Mouse (Mus musculus): ENCODE data around the gene Gm47791.

Gm47791 gene

GRCm38 (mm10) chr1:82787414-82787813 lies 16.4 kb upstream of the Gm47791 start:
- DNase-seq (ENCODE audit: low spot score in 2 of 2) = peak in 1 of 2 experiments; percentile 77

GRCm38 (mm10) chr1:82785546-82785945 lies 14.5 kb upstream of the Gm47791 start:
- no peak for DNase-seq (ENCODE audit: low spot score in 2 of 2)

- no peak for DNase-seq (ENCODE audit: low spot score in 2 of 2)
Observed at GRCm38 (mm10) chr1:82783559-82783958, 12.5 kb upstream of the Gm47791 start.

GRCm38 (mm10) chr1:82779388-82779966 lies 8.4 kb upstream of the Gm47791 start:
- no peak for DNase-seq (ENCODE audit: low spot score in 2 of 2)

GRCm38 (mm10) chr1:82775293-82775692 lies 4.2 kb upstream of the Gm47791 start:
- peak in 1 of 2 experiments; percentile 25 for DNase-seq (ENCODE audit: low spot score in 2 of 2)

GRCm38 (mm10) chr1:82773208-82773607 lies 2.2 kb upstream of the Gm47791 start:
- DNase-seq (ENCODE audit: low spot score in 2 of 2) = no peak

GRCm38 (mm10) chr1:82772428-82772827 lies 1.4 kb upstream of the Gm47791 start:
- no peak for DNase-seq (ENCODE audit: low spot score in 2 of 2)

GRCm38 (mm10) chr1:82768269-82768668 lies 2.8 kb downstream of the Gm47791 start, which contains the start of gene Tm4sf20:
Gene Tm4sf20, minus strand, starts transcription at chr1:82768461.
- no peak for DNase-seq (ENCODE audit: low spot score in 2 of 2)

GRCm38 (mm10) chr1:82766641-82767040 lies 4.4 kb downstream of the Gm47791 start:
- DNase-seq (ENCODE audit: low spot score in 2 of 2) = no peak

GRCm38 (mm10) chr1:82766227-82766626 lies 4.8 kb downstream of the Gm47791 start:
- DNase-seq (ENCODE audit: low spot score in 2 of 2) = no peak

- DNase-seq (ENCODE audit: low spot score in 2 of 2) = no peak
Observed at GRCm38 (mm10) chr1:82762274-82762673, 8.8 kb downstream of the Gm47791 start.

- DNase-seq (ENCODE audit: low spot score in 2 of 2) = no peak
Observed at GRCm38 (mm10) chr1:82761454-82762169, 9.4 kb downstream of the Gm47791 start.

GRCm38 (mm10) chr1:82759520-82759919 lies 11.5 kb downstream of the Gm47791 start:
- no peak for DNase-seq (ENCODE audit: low spot score in 2 of 2)

- DNase-seq (ENCODE audit: low spot score in 2 of 2) = no peak
Observed at GRCm38 (mm10) chr1:82747714-82748452, 23.2 kb downstream of the Gm47791 start.

GRCm38 (mm10) chr1:82746408-82746807 lies 24.6 kb downstream of the Gm47791 start:
- no peak for DNase-seq (ENCODE audit: low spot score in 2 of 2)

- DNase-seq (ENCODE audit: low spot score in 2 of 2) = no peak
Observed at GRCm38 (mm10) chr1:82743962-82744361, 27.1 kb downstream of the Gm47791 start.

GRCm38 (mm10) chr1:82741539-82741938 lies 29.5 kb downstream of the Gm47791 start:
- DNase-seq (ENCODE audit: low spot score in 2 of 2) = peak in 1 of 2 experiments; percentile 33

GRCm38 (mm10) chr1:82738066-82738465 lies 33.0 kb downstream of the Gm47791 start:
- no peak for DNase-seq (ENCODE audit: low spot score in 2 of 2)

GRCm38 (mm10) chr1:82733357-82733756 lies 37.7 kb downstream of the Gm47791 start:
- no peak for DNase-seq (ENCODE audit: low spot score in 2 of 2)

- no peak for DNase-seq (ENCODE audit: low spot score in 2 of 2)
Observed at GRCm38 (mm10) chr1:82726482-82726881, 44.6 kb downstream of the Gm47791 start.

GRCm38 (mm10) chr1:82725875-82726185 lies 45.2 kb downstream of the Gm47791 start:
- DNase-seq (ENCODE audit: low spot score in 2 of 2) = no peak

GRCm38 (mm10) chr1:82725026-82725874 lies 45.8 kb downstream of the Gm47791 start:
- DNase-seq (ENCODE audit: low spot score in 2 of 2) = no peak

Data from frontal cortex, postnatal 36 days (tissue).